Mouse (Mus musculus) liver, postnatal 0 days (tissue): ENCODE data around the gene Kdm7a.

ENCODE experiments used
- CTCF ChIP-seq: sonication (generic); IDR thresholded peaks from 2 replicates; pipeline ENCODE4 v1.5.1; 2016; ENCODE audit warnings: antibody characterized with exemption, low read depth
- EP300 ChIP-seq: IDR thresholded peaks from 2 replicates; pipeline ENCODE4 v1.6.1; 2016; ENCODE audit warnings: antibody characterized with exemption, low read depth, mild to moderate bottlenecking

DNA sequence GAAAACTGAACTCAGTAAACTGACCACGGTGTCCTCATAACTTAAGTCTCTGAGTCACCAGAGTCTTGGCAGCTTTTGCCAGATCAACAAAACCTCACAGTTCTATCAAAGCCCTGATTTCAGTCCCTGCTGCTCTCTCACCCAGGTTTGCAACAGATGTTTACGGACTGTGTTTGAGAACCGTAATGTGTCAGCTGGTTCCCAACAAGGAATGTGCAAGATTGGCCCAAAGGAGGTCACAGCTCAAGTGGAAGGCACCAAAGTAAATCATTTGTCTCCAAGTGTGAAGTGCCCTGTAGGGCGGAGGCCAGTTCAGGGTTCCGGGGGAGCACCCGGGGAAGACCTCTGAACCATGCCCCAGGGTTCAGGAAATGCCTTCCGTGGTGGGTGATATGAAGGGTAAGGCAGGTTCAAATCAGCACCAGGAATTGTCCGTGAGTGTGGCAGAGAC is 36.9 kb upstream of the Kdm7a start:
- TF ChIP-seq CTCF (no peak), EP300 (no peak)
